Mouse (Mus musculus) brown adipose tissue, adult 24 weeks (tissue): ENCODE data around the gene Sat2. TPM values are rescaled to one million over a fixed set of nuclear protein-coding genes. Genes with fewer than 3 reads are reported as not detected.

ENCODE experiments used
- H3K27ac ChIP-seq: fragments of 200-500 bp; replicated peaks from 2 replicates; pipeline ENCODE4 v1.5.1; 2012; ENCODE audit warnings: low read depth, mild to moderate bottlenecking, low read length
- H3K4me1 ChIP-seq: fragments of 200-500 bp; 2 replicates; pipeline ENCODE4 v1.6.1; 2012; ENCODE audit warnings: low read length, mixed read lengths; ENCODE audit not compliant: control insufficient read depth, insufficient read depth, insufficient read length
- H3K4me3 ChIP-seq: fragments of 200-500 bp; 2 replicates; pipeline ENCODE4 v1.5.1; 2012; ENCODE audit warnings: low read depth, mild to moderate bottlenecking, low read length, moderate library complexity; ENCODE audit not compliant: insufficient read depth
- polyA plus RNA-seq: library from polyadenylated mRNA; stranded (reverse); fragments of >200 nt; gene quantifications from 2 replicates; pipeline ENCODE4 v1.2.4, GENCODE M21; 2012; ENCODE audit not compliant: missing spikeins, insufficient read depth, insufficient read length

Gene Sat2
- polyA plus RNA-seq, 1 experiment: 10.9 TPM

DNA sequence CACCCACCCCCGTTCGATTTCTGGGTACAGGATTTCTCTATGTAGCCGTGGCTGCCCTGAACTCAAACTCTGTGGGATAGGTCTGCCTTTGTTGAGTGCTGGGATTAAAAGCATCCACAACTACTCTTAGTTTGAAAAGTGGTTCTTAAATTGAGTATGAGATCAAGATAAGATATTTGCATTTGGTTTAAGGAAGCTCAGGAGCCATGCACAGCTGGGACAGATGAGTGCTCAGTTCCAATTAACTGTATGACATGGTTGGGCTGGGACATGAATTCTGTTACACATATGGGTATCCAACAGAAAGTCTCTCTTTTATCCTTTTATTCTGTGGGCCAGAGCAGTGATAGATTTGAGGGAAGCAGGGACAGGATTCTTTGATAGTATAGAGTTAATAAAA lies 13.6 kb downstream of the Sat2 start:
- H3K4me3 ChIP-seq: no peak overlapping the region
- no peak overlapping the region for H3K27ac ChIP-seq
- H3K4me1 ChIP-seq: 0 out of 2 replicates have a peak, but pooled peaks cover 2% of the 10 kb centered on the region

DNA sequence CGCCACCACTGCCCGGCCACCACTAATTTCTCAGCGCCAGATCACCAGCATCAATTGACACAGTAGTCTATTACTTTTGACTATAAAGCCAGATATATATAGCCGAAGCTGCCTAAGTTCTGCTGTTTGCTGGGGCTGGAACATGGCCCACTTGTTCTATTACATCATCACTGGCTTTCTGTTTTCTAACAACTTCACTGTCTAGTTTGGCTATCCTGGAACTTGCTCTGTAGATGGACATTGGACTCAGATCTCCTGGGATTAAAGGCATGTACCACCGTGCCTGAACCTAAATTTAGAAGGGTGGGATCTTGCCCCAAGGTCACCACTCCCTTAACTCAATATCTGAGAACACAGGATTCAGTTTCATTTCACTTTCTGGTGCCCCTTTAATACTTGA lies 24.0 kb downstream of the Sat2 start:
- Histone ChIP-seq H3K4me1 (no peaks in the 10 kb centered on the region), H3K4me3 (no peak overlapping the region), H3K27ac (no peak overlapping the region)

DNA sequence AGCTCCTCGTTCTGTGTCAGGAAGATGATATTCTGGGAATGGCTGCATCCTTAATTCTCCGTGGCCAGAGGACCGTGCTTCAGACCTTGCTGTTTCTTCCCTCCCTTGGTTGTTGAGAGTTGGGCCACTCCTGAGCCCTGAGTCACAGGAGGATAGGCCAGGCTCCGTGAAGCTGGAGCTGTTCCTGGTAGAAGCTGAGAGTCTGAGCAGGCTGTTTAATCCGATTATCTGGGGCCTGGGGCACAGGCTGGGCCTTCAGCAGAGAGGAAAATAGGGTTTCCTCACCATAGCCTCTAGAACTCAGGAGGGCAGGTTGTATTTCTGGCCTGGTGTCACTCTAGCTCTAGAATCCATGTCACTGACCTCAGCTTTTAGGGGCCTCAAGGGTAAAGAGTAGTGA lies 31.6 kb downstream of the Sat2 start:
- Histone ChIP-seq H3K4me3 (no peak overlapping the region), H3K27ac (no peak overlapping the region), H3K4me1 (no peaks in the 10 kb centered on the region; the same call in 1 of the 2 replicates)

DNA sequence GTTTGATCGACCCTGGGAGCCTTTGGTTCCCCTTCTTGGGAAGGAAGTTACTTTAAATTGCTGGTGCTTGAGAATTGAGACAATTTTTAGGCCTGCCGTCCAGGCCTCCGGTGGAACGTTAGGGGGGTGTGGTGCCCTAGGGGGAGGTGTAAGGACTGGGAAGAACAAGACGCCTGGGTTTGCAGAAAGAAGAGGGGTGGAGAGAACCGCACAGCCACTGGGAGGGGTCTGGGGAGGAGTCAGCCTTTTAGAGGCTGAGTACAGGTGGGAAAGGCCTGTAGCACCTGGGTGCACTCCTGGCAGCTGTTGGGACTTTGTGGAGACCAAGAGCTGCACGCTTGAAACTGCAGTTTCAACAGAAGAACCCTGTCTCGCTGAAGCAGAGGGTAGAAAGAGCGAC lies 32.9 kb downstream of the Sat2 start:
- H3K27ac ChIP-seq: no peak overlapping the region
- H3K4me1 ChIP-seq: no peaks in the 10 kb centered on the region; the same call in 1 of the 2 replicates
- H3K4me3 ChIP-seq: no peak overlapping the region

DNA sequence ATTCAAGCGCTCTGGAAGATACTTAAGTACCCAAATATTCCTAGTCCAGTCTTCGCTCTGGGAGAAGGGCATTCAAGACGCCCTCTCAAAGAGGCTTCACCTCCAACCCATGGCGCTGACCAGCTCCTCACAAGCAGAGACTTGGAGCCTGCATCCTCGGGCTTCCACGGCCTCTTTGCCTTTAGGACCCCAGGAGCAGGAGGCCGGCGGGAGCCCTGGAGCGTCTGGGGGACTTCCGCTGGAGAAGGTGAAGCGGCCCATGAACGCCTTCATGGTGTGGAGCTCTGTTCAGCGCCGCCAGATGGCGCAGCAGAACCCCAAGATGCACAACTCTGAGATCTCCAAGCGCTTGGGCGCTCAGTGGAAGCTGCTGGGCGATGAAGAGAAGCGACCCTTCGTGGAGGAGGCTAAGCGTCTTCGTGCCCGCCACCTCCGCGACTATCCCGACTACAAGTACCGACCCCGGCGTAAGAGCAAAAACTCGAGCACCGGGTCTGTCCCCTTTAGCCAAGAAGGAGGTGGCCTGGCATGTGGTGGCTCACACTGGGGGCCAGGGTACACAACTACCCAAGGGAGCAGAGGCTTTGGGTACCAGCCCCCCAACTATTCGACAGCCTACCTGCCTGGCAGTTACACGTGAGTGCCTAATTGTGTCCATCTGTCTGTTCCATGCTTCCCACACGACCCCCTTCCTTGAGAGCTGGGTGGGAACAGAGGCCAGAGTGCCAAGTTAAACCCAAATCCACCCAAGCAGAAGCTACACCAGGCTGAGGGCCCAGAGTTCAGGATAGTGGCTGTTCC lies 33.6 kb downstream of the Sat2 start, which contains the start of gene Sox15:
Gene Sox15, plus strand, starts transcription at position 51 of the 801 bp plus-strand sequence.
- Histone ChIP-seq H3K4me3 (no peak within 1 kb of the TSS), H3K4me1 (no peaks in the 10 kb centered on the region; the same call in 1 of the 2 replicates), H3K27ac (no peak within 1 kb of the TSS)

DNA sequence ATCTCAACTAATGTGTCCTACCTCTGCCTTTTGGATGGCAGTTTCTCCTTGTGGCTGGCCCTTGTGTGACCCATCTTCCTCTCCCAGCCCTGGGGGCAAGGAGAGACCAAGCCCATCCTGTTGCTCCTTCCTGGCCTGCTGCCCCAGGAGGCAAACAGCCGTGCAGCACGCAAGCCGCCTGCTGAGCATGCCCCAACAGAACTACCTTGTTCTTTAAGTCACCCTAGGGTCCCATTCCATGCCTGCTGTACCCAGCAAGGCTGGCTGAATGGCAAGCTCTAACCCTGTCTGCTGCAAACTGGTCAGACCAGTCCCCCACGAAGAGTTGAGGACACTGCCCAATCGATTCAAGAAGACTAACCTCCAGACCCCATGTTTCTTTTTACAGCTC lies 34.2 kb downstream of the Sat2 start:
- no peak overlapping the region for H3K4me3 ChIP-seq
- H3K4me1 ChIP-seq: no peaks in the 10 kb centered on the region; the same call in 1 of the 2 replicates
- no peak overlapping the region for H3K27ac ChIP-seq

DNA sequence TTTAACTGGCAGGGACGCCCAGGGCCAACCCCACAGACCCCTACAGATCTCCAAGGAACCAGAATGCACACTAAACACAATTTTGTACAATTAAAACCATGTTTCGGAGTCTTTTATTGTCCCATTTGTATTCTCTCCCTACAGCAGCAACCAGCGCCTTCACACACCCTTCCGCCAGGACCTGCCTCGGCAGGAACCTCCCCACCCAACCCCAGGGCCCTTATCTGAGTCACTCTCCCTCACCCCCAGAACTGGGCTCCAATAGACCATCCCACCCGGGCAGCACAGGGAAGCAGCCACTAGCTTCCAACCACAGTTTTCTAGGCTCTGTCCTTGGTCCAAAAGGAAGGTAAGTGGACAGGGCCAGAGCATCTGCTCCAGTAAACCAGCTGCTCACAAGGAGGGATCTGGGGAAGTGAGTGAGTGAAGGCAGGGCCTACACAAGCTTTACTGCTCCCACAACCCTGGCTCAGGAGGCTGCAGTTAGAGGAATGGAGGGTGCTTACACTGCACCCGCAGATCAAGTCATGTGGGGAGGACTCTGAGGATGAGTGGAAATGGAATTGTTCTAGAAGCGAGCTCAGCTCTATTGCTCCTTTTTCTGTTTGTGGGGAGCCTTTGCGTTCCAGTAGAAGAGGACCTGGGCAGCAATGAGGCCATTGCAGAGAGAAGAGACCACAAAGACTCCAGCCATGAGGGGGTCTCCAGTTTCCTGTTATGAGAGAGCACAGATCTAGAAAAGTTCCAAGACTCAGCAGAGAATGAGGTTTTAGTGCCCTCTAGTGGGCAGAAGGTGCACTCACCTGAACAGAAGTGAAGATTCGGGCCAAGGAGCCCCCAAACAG lies 35.0 kb downstream of the Sat2 start:
- no peak overlapping the region for H3K27ac ChIP-seq
- H3K4me1 ChIP-seq: no peaks in the 10 kb centered on the region; the same call in 1 of the 2 replicates

DNA sequence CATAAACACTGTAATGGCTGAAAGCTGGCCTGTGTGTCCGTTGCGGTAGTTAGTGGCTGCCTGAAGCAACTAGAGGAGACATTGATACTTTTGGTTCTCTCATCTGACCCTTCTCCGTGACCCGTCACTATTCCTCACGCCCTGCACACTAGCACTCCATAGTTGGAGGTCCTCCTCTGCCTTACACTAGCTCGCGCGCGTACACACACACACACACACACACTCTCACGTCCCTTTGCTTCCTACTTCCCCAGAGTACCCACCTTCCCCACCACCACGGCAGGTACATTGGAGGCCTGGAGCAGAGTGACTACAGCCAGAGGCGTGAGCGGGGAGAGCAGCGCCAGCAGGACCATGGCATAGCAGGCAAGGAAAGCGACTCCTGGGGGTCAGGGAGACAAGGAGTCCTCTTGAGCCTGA lies 35.6 kb downstream of the Sat2 start:
- no peaks in the 10 kb centered on the region; the same call in 1 of the 2 replicates for H3K4me1 ChIP-seq
- no peak overlapping the region for H3K27ac ChIP-seq
- H3K4me3 ChIP-seq: no peak overlapping the region

More for the DNA sequence above, 35.0 kb downstream of the Sat2 start:
- no peak overlapping the region for H3K4me3 ChIP-seq

DNA sequence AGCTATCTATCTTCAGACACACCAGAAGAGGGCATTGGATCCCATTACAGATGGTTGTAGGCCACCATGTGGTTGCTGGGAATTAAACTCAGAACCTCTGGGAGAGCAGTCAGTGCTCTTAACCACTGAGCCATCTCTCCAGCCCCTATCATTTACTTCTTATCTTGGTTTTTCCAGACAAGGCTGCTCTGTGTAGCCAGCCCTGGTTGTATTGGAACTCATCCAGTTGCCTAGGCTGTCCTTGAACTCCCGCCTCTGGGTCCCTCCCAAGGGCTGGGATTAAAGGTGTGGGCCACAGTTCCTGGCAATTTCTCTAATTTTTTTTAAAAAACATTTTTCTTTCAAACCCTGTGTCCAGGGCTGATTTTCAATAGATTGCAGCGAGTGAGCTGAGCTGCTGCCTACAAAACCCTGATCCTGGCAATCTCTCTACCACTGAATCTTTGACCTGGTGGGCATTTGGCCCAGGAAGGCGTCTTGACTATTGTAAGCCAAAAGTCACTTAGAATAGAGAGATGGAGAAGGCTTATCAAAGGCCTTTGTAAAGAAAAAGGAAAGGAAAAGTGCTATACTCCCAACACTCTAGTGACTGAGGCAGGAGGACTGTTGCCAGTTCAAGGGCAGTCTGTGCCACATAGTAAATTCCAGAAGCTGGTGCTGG lies 39.5 kb downstream of the Sat2 start:
- Histone ChIP-seq H3K4me3 (peak overlapping the region; percentile 73), H3K27ac (peak overlapping the region; percentile 98), H3K4me1 (peaks cover 10% of the 10 kb centered on the region)

DNA sequence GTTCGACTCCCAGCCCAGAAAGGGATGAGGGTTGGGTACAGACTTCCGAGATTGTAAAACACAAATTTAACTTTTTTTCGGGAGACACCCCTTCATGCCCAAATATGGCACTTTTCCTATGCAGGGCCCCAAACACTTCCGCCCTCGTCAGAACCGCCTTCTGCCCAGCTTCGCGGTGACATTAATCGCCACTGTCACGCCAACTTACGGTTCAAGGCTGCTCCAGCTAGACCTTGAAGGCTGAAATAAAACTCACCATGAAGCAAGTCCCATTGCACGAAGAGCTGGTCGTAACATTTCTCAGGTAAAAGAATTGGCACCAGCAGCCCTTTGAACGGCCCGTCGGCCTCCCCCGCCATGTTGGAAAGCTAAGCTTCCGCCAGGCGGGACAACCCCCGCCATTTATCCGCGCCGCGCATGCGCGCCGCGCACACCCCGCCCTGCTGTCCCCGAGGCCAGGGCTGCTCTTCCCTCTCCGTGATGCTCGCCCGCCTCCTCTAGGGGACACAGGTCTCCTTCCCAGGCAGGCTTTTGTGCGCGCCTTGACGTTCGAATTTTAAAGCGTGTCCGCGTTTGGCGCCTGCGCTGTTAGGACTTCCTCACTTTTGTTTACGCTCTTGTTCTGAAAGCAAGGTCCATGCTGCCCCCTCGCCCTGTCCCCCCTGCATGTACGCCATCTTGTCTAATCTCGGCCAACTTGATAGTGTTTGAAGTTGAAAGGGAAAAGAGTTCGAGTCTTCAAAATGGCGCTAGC lies 40.6 kb downstream of the Sat2 start, which contains the start of gene Mpdu1:
Gene Mpdu1, minus strand, starts transcription at position 430 of the 754 bp plus-strand sequence.
- Histone ChIP-seq H3K4me1 (peaks cover 10% of the 10 kb centered on the region), H3K4me3 (peak within 1 kb of the TSS; percentile 73), H3K27ac (peak within 1 kb of the TSS; percentile 98)

DNA sequence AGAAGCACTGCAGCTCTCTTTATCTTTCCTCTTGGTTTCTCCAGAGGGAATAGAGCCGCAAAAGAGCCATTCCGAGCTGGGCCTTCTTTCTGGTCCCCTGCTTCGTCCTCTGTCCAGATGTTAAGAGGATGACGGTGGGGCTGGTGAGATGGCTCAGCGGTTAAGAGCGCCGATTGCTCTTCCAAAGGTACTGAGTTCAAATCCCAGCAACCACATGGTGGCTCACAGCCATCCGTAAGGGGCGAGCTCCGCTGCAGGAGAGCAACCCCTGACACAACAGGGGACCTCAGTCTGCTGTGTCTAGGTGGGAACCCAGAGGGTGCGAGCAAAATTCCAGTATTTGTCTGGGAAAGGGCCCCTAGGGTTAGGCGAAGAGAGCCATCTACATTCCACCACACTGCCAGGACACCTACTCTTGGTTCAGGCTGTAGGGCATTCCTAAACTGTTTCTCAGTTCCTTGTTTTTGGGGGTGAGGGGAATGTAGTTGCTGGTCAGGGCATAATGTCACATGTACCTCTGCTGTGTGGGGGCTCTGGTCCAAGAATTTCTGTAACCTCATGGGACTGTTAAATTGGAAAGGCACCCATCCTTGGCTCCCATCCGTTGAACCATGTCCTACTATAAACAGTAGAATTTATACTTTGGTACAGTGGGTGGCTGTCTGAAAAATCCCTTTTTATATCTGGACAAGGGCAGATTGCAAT lies 41.3 kb downstream of the Sat2 start:
- Histone ChIP-seq H3K27ac (peak overlapping the region; percentile 85), H3K4me1 (peaks cover 10% of the 10 kb centered on the region), H3K4me3 (peak overlapping the region; percentile 45)

DNA sequence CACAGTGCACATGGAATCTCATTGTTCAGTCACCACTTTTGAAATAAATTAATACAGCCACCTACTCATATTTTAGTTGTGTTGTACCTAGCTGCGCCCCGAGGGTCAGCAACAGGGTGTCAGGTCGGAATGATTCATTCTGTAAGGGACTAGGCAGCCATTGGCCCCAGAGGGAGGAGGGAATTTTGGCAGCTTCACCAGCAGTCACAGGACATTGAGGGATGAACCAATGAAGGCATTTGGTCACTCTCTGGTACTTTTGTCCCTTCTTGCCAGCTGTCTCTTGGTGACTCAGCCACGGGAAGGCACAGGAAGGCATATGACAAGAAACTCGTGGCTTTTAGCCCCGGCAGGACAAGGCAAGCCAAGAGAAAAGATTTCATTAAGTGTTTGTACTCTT lies 42.0 kb downstream of the Sat2 start:
- Histone ChIP-seq H3K4me3 (no peak overlapping the region), H3K4me1 (peaks cover 10% of the 10 kb centered on the region), H3K27ac (peak overlapping the region; percentile 85)

DNA sequence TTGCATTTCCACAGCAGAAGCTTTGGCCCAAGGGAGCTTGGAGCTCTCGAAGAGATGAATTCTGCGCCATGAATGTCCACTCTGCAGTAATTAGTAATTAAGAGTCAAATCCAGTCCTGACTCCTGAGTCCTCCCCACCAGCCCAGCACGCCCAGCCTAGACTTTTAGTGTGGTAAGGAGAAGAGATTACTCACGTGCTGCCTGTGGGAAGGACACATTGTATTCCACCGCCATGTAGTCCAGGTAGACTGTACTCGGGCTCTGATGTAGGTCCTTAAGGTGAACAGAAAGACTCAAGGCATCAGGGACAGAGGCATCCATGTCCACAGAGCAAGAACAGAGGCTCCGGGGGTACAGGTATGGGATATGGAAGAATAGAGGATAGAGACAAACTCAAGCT lies 43.0 kb downstream of the Sat2 start:
- Histone ChIP-seq H3K4me3 (peak overlapping the region; percentile 38), H3K4me1 (peaks cover 10% of the 10 kb centered on the region), H3K27ac (peak overlapping the region; percentile 85)

DNA sequence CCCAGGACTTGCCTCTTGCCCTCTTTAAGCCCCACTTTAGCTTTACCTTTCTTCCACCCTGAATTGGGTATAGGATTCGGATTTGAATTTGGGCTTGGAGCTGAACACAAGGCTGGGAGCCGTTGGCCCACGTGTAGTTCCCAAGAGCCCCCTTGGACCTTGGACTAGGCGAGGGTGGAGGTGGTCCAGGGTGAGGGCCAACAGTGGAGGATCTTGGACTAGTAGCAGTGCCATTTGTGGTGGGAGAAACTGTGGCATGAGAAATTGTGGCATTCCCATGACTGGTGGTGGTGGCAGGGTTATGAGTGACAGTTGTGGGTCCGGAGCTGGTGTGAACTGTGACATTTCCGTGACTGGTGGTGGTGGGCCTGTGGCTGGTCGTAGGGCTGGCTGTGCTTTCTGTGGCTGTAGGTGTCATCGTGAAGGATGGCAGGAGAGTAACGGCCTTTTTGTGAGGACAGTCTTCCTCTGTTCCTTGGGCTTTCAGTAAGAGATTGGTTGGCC lies 43.7 kb downstream of the Sat2 start:
- Histone ChIP-seq H3K4me3 (peak overlapping the region; percentile 38), H3K4me1 (peaks cover 10% of the 10 kb centered on the region), H3K27ac (peak overlapping the region; percentile 85)
